In the genomic region with DNA sequence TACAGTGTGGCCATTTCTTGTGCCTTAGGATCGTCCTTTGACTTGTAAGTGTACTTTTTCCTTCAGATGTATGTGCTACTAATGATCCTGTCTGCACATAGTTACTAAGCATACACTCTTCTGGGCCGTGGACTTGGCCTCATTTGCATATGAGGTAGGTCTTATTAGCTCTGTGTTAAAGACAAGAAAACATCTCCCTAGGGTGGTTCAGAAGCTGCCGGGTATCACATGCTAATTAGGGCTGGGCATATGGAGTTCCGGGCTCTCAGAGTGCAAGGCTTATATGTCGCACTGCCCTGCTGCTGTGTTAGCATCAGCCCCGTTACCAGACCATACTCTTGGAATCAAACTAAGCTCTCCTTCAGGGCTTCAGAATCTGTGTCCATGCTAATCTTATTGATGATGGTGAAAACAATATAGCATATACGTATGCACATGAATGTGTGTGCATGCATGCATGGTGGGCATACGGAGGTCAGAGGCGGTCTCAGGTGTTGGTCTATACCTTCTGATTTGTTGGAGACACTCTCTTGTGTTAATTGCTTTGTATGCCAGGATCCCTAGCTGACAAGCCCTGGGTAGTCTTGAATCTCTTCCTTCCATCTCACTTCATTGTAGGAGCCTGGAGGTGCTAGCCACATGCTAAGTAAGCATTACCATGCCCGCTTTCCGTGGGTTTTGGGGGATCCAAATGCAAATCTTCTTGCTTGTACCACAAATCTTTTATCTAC, we compare ENCODE assay signal across 19 mouse cellular contexts. TPM values are rescaled to one million over a fixed set of nuclear protein-coding genes. Genes with fewer than 3 reads are reported as not detected.
DNase-seq lines count a peak whose midpoint lies in the region; ATAC-seq and TF ChIP-seq lines count a peak whose summit lies in the region.
"Had no signal": no experiment of that assay in that cellular context is flagged by ENCODE, and none has a peak within 500 bp of the region (broad histone marks: within the 10 kb centered on the region; RNA-seq: fewer than 3 reads in every experiment).

No protein-coding gene starts in this region.

- peaks cover 32% of the 10 kb centered on the region for H3K4me1 ChIP-seq in heart, postnatal 0 days (ENCODE audit: control insufficient read depth, insufficient read depth)
- 0 out of 2 replicates have a peak, but pooled peaks cover 3% of the 10 kb centered on the region for H3K4me1 ChIP-seq in forebrain, embryonic 11.5 days (replicated peaks; ENCODE audit: control insufficient read depth, insufficient read depth, low read length)
- peaks cover 26% of the 10 kb centered on the region for H3K4me1 ChIP-seq in hindbrain, embryonic 13.5 days (replicated peaks)
- H3K4me1 ChIP-seq in midbrain, embryonic 14.5 days (ENCODE audit: control insufficient read depth, insufficient read depth, low read length) = peaks cover 26% of the 10 kb centered on the region
- H3K4me1 ChIP-seq: lung, embryonic 15.5 days had no signal

- 0 out of 2 replicates have a peak overlapping the region, but pooled peaks have one; percentile 5 for H3K27ac ChIP-seq in heart, postnatal 0 days (ENCODE audit: low read depth)
- peak overlapping the region; percentile 71 for H3K27ac ChIP-seq in forebrain, embryonic 11.5 days (ENCODE audit: low read depth, low read length)
- peak overlapping the region; percentile 69 for H3K27ac ChIP-seq in hindbrain, embryonic 13.5 days
- H3K27ac ChIP-seq in midbrain, embryonic 14.5 days (replicated peaks; ENCODE audit: low read depth, low read length) = peak overlapping the region; percentile 46
- H3K27ac ChIP-seq: lung, embryonic 15.5 days; neural tube, embryonic 12.5 days had no signal

- DNase-seq in heart, postnatal 0 days (ENCODE audit: low spot score) = no peak
- no peak for DNase-seq in heart, postnatal 14 days
- no peak for DNase-seq in forebrain, embryonic 11.5 days (ENCODE audit: low spot score)
- peak; percentile 61 for DNase-seq in midbrain, embryonic 14.5 days
- no peak for DNase-seq in urinary bladder, postnatal 14 days (ENCODE audit: low spot score)
- DNase-seq in gastrocnemius, postnatal 36 days = no peak
- DNase-seq: B cell, adult 2 months; cerebellum, adult 11-12 months; heart, postnatal 36 days; kidney, adult 11 months; kidney, postnatal 36 days; liver; right cerebral cortex, postnatal 25 days; thymus, adult 2 months had no signal

- H3K9ac ChIP-seq in heart, postnatal 0 days (replicated peaks; ENCODE audit: low read depth, low read length) = no peak overlapping the region
- H3K9ac ChIP-seq in forebrain, embryonic 11.5 days (ENCODE audit: low read length) = no peak overlapping the region
- no peak overlapping the region for H3K9ac ChIP-seq in hindbrain, embryonic 13.5 days
- H3K9ac ChIP-seq in midbrain, embryonic 14.5 days (replicated peaks; ENCODE audit: low read length) = no peak overlapping the region
- H3K9ac ChIP-seq: lung, embryonic 15.5 days; neural tube, embryonic 12.5 days had no signal

- TF ChIP-seq EP300 in heart, postnatal 0 days (IDR thresholded peaks at IDR 0.05; ENCODE audit: low read depth) = no peak

- no peak overlapping the region for H3K4me2 ChIP-seq in heart, postnatal 0 days (ENCODE audit: low read depth, low read length)
- H3K4me2 ChIP-seq in forebrain, embryonic 11.5 days (ENCODE audit: low read depth, low read length, severe bottlenecking) = no peak overlapping the region
- no peak overlapping the region for H3K4me2 ChIP-seq in hindbrain, embryonic 13.5 days
- H3K4me2 ChIP-seq in midbrain, embryonic 14.5 days (ENCODE audit: low read length) = no peak overlapping the region
- H3K4me2 ChIP-seq: lung, embryonic 15.5 days; neural tube, embryonic 12.5 days had no signal

- no peak for TF ChIP-seq CTCF in heart, postnatal 0 days (IDR thresholded peaks at IDR 0.05; ENCODE audit: low read depth)

- H3K9me3 ChIP-seq in heart, postnatal 0 days (replicated peaks; ENCODE audit: control insufficient read depth, low read length) = no peaks in the 10 kb centered on the region
- H3K9me3 ChIP-seq in forebrain, embryonic 11.5 days (ENCODE audit: control insufficient read depth, low read length) = no peaks in the 10 kb centered on the region
- H3K9me3 ChIP-seq in hindbrain, embryonic 13.5 days = no peaks in the 10 kb centered on the region
- H3K9me3 ChIP-seq in midbrain, embryonic 14.5 days (ENCODE audit: control insufficient read depth, low read length) = no peaks in the 10 kb centered on the region
- H3K9me3 ChIP-seq: G1E; lung, embryonic 15.5 days; neural tube, embryonic 12.5 days had no signal

- H3K36me3 ChIP-seq in heart, postnatal 0 days (replicated peaks; ENCODE audit: control insufficient read depth, insufficient read depth, low read length) = peaks cover 4% of the 10 kb centered on the region; the same call in 1 of the 2 replicates
- H3K36me3 ChIP-seq in forebrain, embryonic 11.5 days (ENCODE audit: control insufficient read depth, insufficient read depth, low read length) = no peaks in the 10 kb centered on the region
- H3K36me3 ChIP-seq in hindbrain, embryonic 13.5 days = no peaks in the 10 kb centered on the region
- no peaks in the 10 kb centered on the region for H3K36me3 ChIP-seq in midbrain, embryonic 14.5 days (ENCODE audit: control insufficient read depth, insufficient read depth, low read length)
- H3K36me3 ChIP-seq: lung, embryonic 15.5 days; neural tube, embryonic 12.5 days had no signal

- 81% methylated on average over 11 of the region's 11 CpGs for WGBS in heart, postnatal 0 days
- 70% methylated on average over 11 of the region's 11 CpGs for WGBS in forebrain, embryonic 11.5 days
- 54% methylated on average over 11 of the region's 11 CpGs for WGBS in hindbrain, embryonic 13.5 days
- 43% methylated on average over 11 of the region's 11 CpGs for WGBS in midbrain, embryonic 14.5 days

- no peak overlapping the region for H3K4me3 ChIP-seq in heart, postnatal 0 days (ENCODE audit: low read depth, low read length)
- H3K4me3 ChIP-seq in forebrain, embryonic 11.5 days (ENCODE audit: low read depth, low read length) = no peak overlapping the region
- no peak overlapping the region for H3K4me3 ChIP-seq in hindbrain, embryonic 13.5 days
- H3K4me3 ChIP-seq in midbrain, embryonic 14.5 days (replicated peaks; ENCODE audit: low read depth, low read length) = no peak overlapping the region
- H3K4me3 ChIP-seq: lung, embryonic 15.5 days; neural tube, embryonic 12.5 days had no signal

- ATAC-seq in heart, postnatal 0 days (ENCODE audit: insufficient read depth, low read depth) = no peak
- ATAC-seq in forebrain, embryonic 11.5 days (replicated peaks; ENCODE audit: low FRiP score) = peak; percentile 74
- peak; percentile 66 for ATAC-seq in hindbrain, embryonic 13.5 days (ENCODE audit: low FRiP score)
- peak; percentile 62; the same call in 1 of the 2 replicates for ATAC-seq in midbrain, embryonic 14.5 days (ENCODE audit: low FRiP score, low TSS enrichment)
- no peak for ATAC-seq in activated CD4-positive, CD25-positive, alpha-beta regulatory T cell, adult 4 months

- no peaks in the 10 kb centered on the region for H3K27me3 ChIP-seq in heart, postnatal 0 days (ENCODE audit: control insufficient read depth, insufficient read depth, low read length)
- H3K27me3 ChIP-seq in forebrain, embryonic 11.5 days (ENCODE audit: control insufficient read depth, insufficient read depth, low read length) = no peaks in the 10 kb centered on the region
- H3K27me3 ChIP-seq in hindbrain, embryonic 13.5 days = no peaks in the 10 kb centered on the region
- H3K27me3 ChIP-seq in midbrain, embryonic 14.5 days (ENCODE audit: control insufficient read depth, insufficient read depth, low read length) = no peaks in the 10 kb centered on the region
- H3K27me3 ChIP-seq: lung, embryonic 15.5 days; neural tube, embryonic 12.5 days had no signal

- intact Hi-C loops in heart, postnatal 14 days (cut with DNase I) = no loop called here
- intact Hi-C loops in gastrocnemius, postnatal 36 days (cut with DNase I) = no loop called here

RNA-seq across cellular contexts. Expression of a gene that starts 53.5 kb away (rescaled TPM):
- total RNA-seq in heart, postnatal 0 days (2014; rRNA removed; ENCODE audit: low replicate concordance) = 13.9 and 52.9 TPM in 2 replicates
- polyA plus RNA-seq in heart, postnatal 0 days (2015; fragmentation: Nextera tagmentation; extraction: Ambion mirVana) = 5.4 and 6.1 TPM in 2 replicates
- total RNA-seq in heart, postnatal 14 days (2021) = 10 to 100 TPM; 33.5 to 38.4 TPM
- polyA plus RNA-seq in forebrain, embryonic 11.5 days (2014; fragmentation: Nextera tagmentation; extraction: Ambion mirVana) = 33.1 and 34.5 TPM in 2 replicates
- 18.6 and 20.0 TPM in 2 replicates for polyA plus RNA-seq in hindbrain, embryonic 13.5 days (2015; fragmentation: Nextera tagmentation; extraction: Ambion mirVana)
- 29.4 and 30.7 TPM in 2 replicates for polyA plus RNA-seq in midbrain, embryonic 14.5 days (2014; fragmentation: Nextera tagmentation; extraction: Ambion mirVana)
- polyA plus RNA-seq in activated CD4-positive, CD25-positive, alpha-beta regulatory T cell, adult 4 months (2017; shearing (Covaris generic)) = 1 to 10 TPM; 8.2 to 9.6 TPM
- total RNA-seq in gastrocnemius, postnatal 36 days (2021) = 10 to 100 TPM; 17.6 to 22.7 TPM

Comparison
In these comparisons a context has a peak if more than half of its experiments do, and no peak if none do; other contexts are left out.
1. ATAC-seq: peak in forebrain, embryonic 11.5 days (single experiment), hindbrain, embryonic 13.5 days (single experiment) and midbrain, embryonic 14.5 days (single experiment); none in heart, postnatal 0 days (single experiment) and activated CD4-positive, CD25-positive, alpha-beta regulatory T cell, adult 4 months (single experiment).
2. H3K27ac ChIP-seq: peak in every context shown above with its lines; median percentile 71 in forebrain, embryonic 11.5 days; 69 in hindbrain, embryonic 13.5 days; 46 in midbrain, embryonic 14.5 days; 5 in heart, postnatal 0 days.